Comparison of ENCODE assay signal across 13 mouse cellular contexts in the genomic region with DNA sequence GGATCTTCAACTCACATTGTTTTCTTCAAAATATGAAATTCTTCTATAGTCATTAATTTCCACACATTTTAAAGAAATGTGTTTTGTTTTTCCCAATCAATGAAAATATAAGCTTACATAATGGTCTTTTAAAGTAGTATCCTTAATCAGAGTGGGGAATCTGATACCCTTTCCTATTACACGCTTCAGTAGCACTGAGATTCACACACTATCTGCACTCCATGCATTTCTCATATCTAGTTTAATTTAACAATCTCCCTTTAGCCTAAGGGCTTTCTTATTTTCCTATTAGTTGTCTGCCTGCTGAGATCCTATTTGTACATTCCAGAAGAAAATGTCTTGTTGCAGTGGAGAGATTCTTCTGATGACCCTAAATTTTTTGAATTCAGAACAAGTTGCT.
"Had no signal": no experiment of that assay in that cellular context is flagged by ENCODE, and none has a peak within 500 bp of the region (broad histone marks: within the 10 kb centered on the region; RNA-seq: fewer than 3 reads in every experiment).

No protein-coding gene starts in this region.

- H3K9me3 ChIP-seq: liver, embryonic 13.5 days had no signal

- H3K4me2 ChIP-seq: liver, embryonic 13.5 days; midbrain, embryonic 11.5 days had no signal

- H3K4me3 ChIP-seq: left cerebral cortex, adult 2 months; liver, embryonic 13.5 days had no signal

- ATAC-seq: intestine, postnatal 0 days had no signal

- H3K27me3 ChIP-seq: liver, embryonic 13.5 days had no signal

- H3K9ac ChIP-seq: liver, embryonic 13.5 days had no signal

- DNase-seq: kidney, adult 2 months; kidney, postnatal 10 days; kidney, postnatal 36 days; layer of hippocampus, postnatal 36 days; liver, embryonic 13.5 days; lung, adult 2 months; lung, postnatal 14 days; lung, postnatal 4 days; thymus, adult 18-20 months; thymus, postnatal 36 days had no signal

- H3K27ac ChIP-seq: left cerebral cortex, adult 2 months; liver, embryonic 13.5 days had no signal

- H3K4me1 ChIP-seq: liver, embryonic 13.5 days had no signal

- H3K36me3 ChIP-seq: liver, embryonic 13.5 days had no signal
